Mouse (Mus musculus): Measurements from ENCODE around the gene Selenon.

DNA sequence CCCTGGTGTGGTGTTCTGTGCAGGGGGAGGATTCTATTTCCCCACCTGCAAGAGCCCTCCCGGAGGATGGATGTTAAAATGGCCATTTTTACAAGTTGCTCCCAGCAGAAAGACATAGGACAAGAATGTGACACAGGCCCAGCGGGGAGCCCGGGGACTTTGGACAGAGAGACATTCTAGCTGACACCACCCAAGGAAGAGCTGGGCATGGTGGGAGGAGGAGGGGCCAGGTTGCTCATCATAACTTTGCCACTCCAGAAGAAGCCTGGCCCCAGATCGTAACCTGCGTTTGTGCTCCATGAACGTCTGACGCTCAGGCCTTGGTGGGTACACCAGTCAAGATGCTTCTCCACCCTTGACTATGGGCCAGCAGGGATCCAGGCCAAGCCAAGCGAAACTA, 8.7 kb upstream of the Selenon start:
- TF ChIP-seq CTCF (IDR thresholded peaks at IDR 0.05; ENCODE audit: control insufficient read depth, insufficient read depth, insufficient replicate concordance, low read depth, low read length): no peak
- no peak for TF ChIP-seq POLR2A (IDR thresholded peaks at IDR 0.05; ENCODE audit: control insufficient read depth, low read depth, low read length)

All from testis, adult 2 months (tissue).